Mouse (Mus musculus) left cerebral cortex, postnatal 14 days (tissue): Measurements from ENCODE around the gene Brca2. TPM values are rescaled to one million over a fixed set of nuclear protein-coding genes. Genes with fewer than 3 reads are reported as not detected.

Experiments used
- total RNA-seq, 2 experiments: library from RNA; stranded (reverse); gene quantifications; 2 replicates each; pipeline ENCODE4 v1.2.3; 2021

Gene Brca2
- total RNA-seq, 2 experiments from 2014 or later: 6.8 to 7.3 TPM

Other genes starting within 250 kb of the Brca2 start
- gene Zar1l, start 4.5 kb upstream of the Brca2 start, total RNA-seq: under 1 TPM; 0.81 to 0.91 TPM
- 10 to 100 TPM; 36.8 to 39.5 TPM for gene N4bp2l1, start 74.6 kb downstream of the Brca2 start, total RNA-seq
- 10 to 100 TPM; 71.8 to 72.8 TPM for gene N4bp2l2, start 143.6 kb downstream of the Brca2 start, total RNA-seq
- 10 to 100 TPM; 69.6 to 73.1 TPM for gene Pds5b, start 151.1 kb downstream of the Brca2 start, total RNA-seq